Comparison of ENCODE assay signal across 8 mouse cellular contexts in the genomic region with DNA sequence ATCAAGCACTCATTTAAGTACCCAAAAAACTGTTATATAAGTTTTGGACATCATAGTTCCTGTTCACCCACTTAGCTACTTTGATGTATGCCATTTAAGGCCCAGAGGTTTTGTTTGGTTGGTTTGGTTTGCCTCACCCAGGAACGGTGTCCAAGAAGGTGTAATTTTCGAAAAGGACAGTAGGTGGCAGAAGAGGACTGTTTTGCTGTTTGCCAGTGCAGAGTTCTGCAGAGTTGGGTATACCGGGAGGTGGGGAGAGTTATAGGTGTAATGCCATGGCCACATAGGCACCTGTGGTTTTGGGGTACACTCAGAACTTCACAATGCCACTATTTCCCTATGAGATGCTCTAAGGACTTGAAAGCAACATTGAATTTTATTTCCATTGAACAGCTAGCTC. TPM values are rescaled to one million over a fixed set of nuclear protein-coding genes. Genes with fewer than 3 reads are reported as not detected.
A peak's percentile ranks its signal among the peaks of the same experiment; 100 is the strongest.
DNase-seq lines count a peak whose midpoint lies in the region; ATAC-seq and TF ChIP-seq lines count a peak whose summit lies in the region.

No protein-coding gene starts in this region.

- no peak for TF ChIP-seq POLR2A in small intestine, adult 2 months (IDR thresholded peaks at IDR 0.05; ENCODE audit: low read depth, low read length)

- H3K9me3 ChIP-seq in intestine, postnatal 0 days (ENCODE audit: control insufficient read depth): no peaks in the 10 kb centered on the region
- no peaks in the 10 kb centered on the region for H3K9me3 ChIP-seq in midbrain, embryonic 11.5 days (ENCODE audit: control insufficient read depth, low read length)

- no peak overlapping the region for H3K27ac ChIP-seq in intestine, postnatal 0 days (ENCODE audit: low read depth, low read length)
- H3K27ac ChIP-seq in midbrain, embryonic 11.5 days (ENCODE audit: low read depth, low read length): no peak overlapping the region
- no peak overlapping the region for H3K27ac ChIP-seq in small intestine, adult 2 months (ENCODE audit: insufficient read depth, low read depth, low read length)

- H3K4me3 ChIP-seq in intestine, postnatal 0 days (ENCODE audit: low read depth, low read length): no peak overlapping the region
- H3K4me3 ChIP-seq in midbrain, embryonic 11.5 days (ENCODE audit: low read depth, low read length): no peak overlapping the region
- no peak overlapping the region for H3K4me3 ChIP-seq in small intestine, adult 2 months (ENCODE audit: low read depth, low read length)

- ATAC-seq in intestine, postnatal 0 days: no peak
- peak; percentile 82 for ATAC-seq in midbrain, embryonic 11.5 days (ENCODE audit: low FRiP score)

- WGBS in intestine, postnatal 0 days: 3% methylated on average over 3 of the region's 3 CpGs
- 3% methylated on average over 3 of the region's 3 CpGs for WGBS in midbrain, embryonic 11.5 days
- WGBS in small intestine, adult 2 months: 4% methylated on average over 3 of the region's 3 CpGs

- intact Hi-C loops in heart, postnatal 25 days (cut with DNase I): loop anchor here (1.0 to 5.0 kb wide), 3 partner anchors 104 to 329 kb away; a partner anchor contains a TSS
- intact Hi-C loops in left cerebral cortex, postnatal 25 days (cut with DNase I): loop anchor here (1.0 to 10.0 kb wide), 3 partner anchors 104 to 391 kb away; no protein-coding TSS in a partner anchor

- no peaks in the 10 kb centered on the region for H3K27me3 ChIP-seq in intestine, postnatal 0 days (replicated peaks; ENCODE audit: control insufficient read depth, insufficient read depth, low read length)
- H3K27me3 ChIP-seq in midbrain, embryonic 11.5 days (ENCODE audit: control insufficient read depth, insufficient read depth, low read length): no peaks in the 10 kb centered on the region
- no peaks in the 10 kb centered on the region for H3K27me3 ChIP-seq in small intestine, adult 2 months (ENCODE audit: control insufficient read depth, insufficient read depth, low read length)

- no peak overlapping the region for H3K4me2 ChIP-seq in intestine, postnatal 0 days (replicated peaks; ENCODE audit: low read depth)
- no peak overlapping the region for H3K4me2 ChIP-seq in midbrain, embryonic 11.5 days

- no peaks in the 10 kb centered on the region for H3K36me3 ChIP-seq in intestine, postnatal 0 days (ENCODE audit: control insufficient read depth, insufficient read depth)
- no peaks in the 10 kb centered on the region for H3K36me3 ChIP-seq in midbrain, embryonic 11.5 days (ENCODE audit: control insufficient read depth, insufficient read depth, low read length)
- no peaks in the 10 kb centered on the region for H3K36me3 ChIP-seq in small intestine, adult 2 months (ENCODE audit: control insufficient read depth, insufficient read depth, low read length)

- no peaks in the 10 kb centered on the region for H3K4me1 ChIP-seq in intestine, postnatal 0 days (replicated peaks; ENCODE audit: control insufficient read depth, insufficient read depth, low read length)
- H3K4me1 ChIP-seq in midbrain, embryonic 11.5 days (ENCODE audit: control insufficient read depth, insufficient read depth, low read length): no peaks in the 10 kb centered on the region
- H3K4me1 ChIP-seq in small intestine, adult 2 months (ENCODE audit: control insufficient read depth, insufficient read depth, insufficient read length, low read length): no peaks in the 10 kb centered on the region

- DNase-seq in heart, adult 18-20 months: peak; percentile 75 to 92
- DNase-seq in heart, postnatal 25 days (ENCODE audit: low spot score): no peak
- DNase-seq in cerebellum, postnatal 10 days: peak; percentile 87 to 93
- peak; percentile 20 to 63 for DNase-seq in frontal cortex, postnatal 25 days (ENCODE audit: low spot score in 2 of 2)
- peak; percentile 81 to 83 for DNase-seq in left cerebral cortex, postnatal 25 days (ENCODE audit: low spot score in 2 of 2)
- DNase-seq in midbrain, embryonic 11.5 days (ENCODE audit: low spot score, missing footprints): peak; percentile 97

- TF ChIP-seq CTCF in intestine, postnatal 0 days (IDR thresholded peaks at IDR 0.05; ENCODE audit: low read depth): peak; percentile 97
- TF ChIP-seq CTCF in small intestine, adult 2 months (IDR thresholded peaks at IDR 0.05; ENCODE audit: extremely low read depth, insufficient read length, insufficient replicate concordance, low read depth, low read length): peak; percentile 64; the same call in 1 of the 2 replicates

- no peak overlapping the region for H3K9ac ChIP-seq in intestine, postnatal 0 days (ENCODE audit: low read depth, low read length)
- H3K9ac ChIP-seq in midbrain, embryonic 11.5 days (ENCODE audit: low read length): no peak overlapping the region

RNA-seq across cellular contexts. Expression of a gene that starts 38.7 kb away (rescaled TPM):
- under 1 TPM; 0.67 to 0.84 TPM for total RNA-seq in heart, adult 18-20 months (2021)
- under 1 TPM; 0.48 to 0.65 TPM for total RNA-seq in heart, postnatal 25 days (2021)
- polyA plus RNA-seq in intestine, postnatal 0 days (2015; fragmentation: Nextera tagmentation; extraction: Ambion mirVana): 32.6 and 36.4 TPM in 2 replicates
- under 1 TPM; 0.21 to 0.30 TPM for total RNA-seq in left cerebral cortex, postnatal 25 days (2021)
- 0.23 and 0.49 TPM in 2 replicates for polyA plus RNA-seq in midbrain, embryonic 11.5 days (2014; fragmentation: Nextera tagmentation; extraction: Ambion mirVana)
- polyA plus RNA-seq in small intestine, adult 2 months (2012; rRNA removed): 15.4 and 30.0 TPM in 2 replicates

RNA-seq across cellular contexts. Expression of a gene that starts 54.6 kb away (rescaled TPM):
- total RNA-seq in heart, adult 18-20 months (2021): 10 to 100 TPM; 20.6 to 22.6 TPM
- total RNA-seq in heart, postnatal 25 days (2021): 10 to 100 TPM; 21.6 to 23.1 TPM
- polyA plus RNA-seq in intestine, postnatal 0 days (2015; fragmentation: Nextera tagmentation; extraction: Ambion mirVana): 19.4 and 20.2 TPM in 2 replicates
- 1 to 10 TPM; 3.7 to 4.0 TPM for total RNA-seq in left cerebral cortex, postnatal 25 days (2021)
- 129 and 143 TPM in 2 replicates for polyA plus RNA-seq in midbrain, embryonic 11.5 days (2014; fragmentation: Nextera tagmentation; extraction: Ambion mirVana)
- 9.0 and 15.1 TPM in 2 replicates for polyA plus RNA-seq in small intestine, adult 2 months (2012; rRNA removed)

Comparison
In these comparisons a context has a peak if more than half of its experiments do, and no peak if none do; other contexts are left out.
1. RNA of a gene that starts 54.6 kb away (total RNA-seq): 21.6 to 23.1 TPM in heart, postnatal 25 days and 20.6 to 22.6 TPM in heart, adult 18-20 months; 3.7 to 4.0 TPM in left cerebral cortex, postnatal 25 days; every median in the first group is over 4 times any median in the second.